Mouse (Mus musculus): ENCODE measurements around the gene F930015N05Rik.

Gene F930015N05Rik

GRCm38 (mm10) chr11:64436412-64436727 lies at the start of gene F930015N05Rik:
Gene F930015N05Rik, minus strand, starts transcription at chr11:64436653.
- no peak for DNase-seq (ENCODE audit: extremely low read depth, low read depth, low spot score)

GRCm38 (mm10) chr11:64481445-64481844 lies 45.0 kb upstream of the F930015N05Rik start:
- DNase-seq (ENCODE audit: extremely low read depth, low read depth, low spot score) = no peak

- DNase-seq (ENCODE audit: extremely low read depth, low read depth, low spot score) = no peak
These were observed 37.2 kb upstream of the F930015N05Rik start for GRCm38 (mm10) chr11:64473679-64474078.

GRCm38 (mm10) chr11:64470689-64471088 lies 34.2 kb upstream of the F930015N05Rik start:
- no peak for DNase-seq (ENCODE audit: extremely low read depth, low read depth, low spot score)

GRCm38 (mm10) chr11:64468737-64469136 lies 32.3 kb upstream of the F930015N05Rik start:
- DNase-seq (ENCODE audit: extremely low read depth, low read depth, low spot score) = no peak

- DNase-seq (ENCODE audit: extremely low read depth, low read depth, low spot score) = no peak
These were observed 25.3 kb upstream of the F930015N05Rik start for GRCm38 (mm10) chr11:64461746-64462145.

- no peak for DNase-seq (ENCODE audit: extremely low read depth, low read depth, low spot score)
These were observed 12.3 kb upstream of the F930015N05Rik start for GRCm38 (mm10) chr11:64448586-64449315.

GRCm38 (mm10) chr11:64445227-64445626 lies 8.8 kb upstream of the F930015N05Rik start:
- no peak for DNase-seq (ENCODE audit: extremely low read depth, low read depth, low spot score)

- no peak for DNase-seq (ENCODE audit: extremely low read depth, low read depth, low spot score)
These were observed 6.2 kb upstream of the F930015N05Rik start for GRCm38 (mm10) chr11:64442701-64443100.

- no peak for DNase-seq (ENCODE audit: extremely low read depth, low read depth, low spot score)
These were observed 5.7 kb upstream of the F930015N05Rik start for GRCm38 (mm10) chr11:64442119-64442518.

GRCm38 (mm10) chr11:64438909-64439308 lies 2.5 kb upstream of the F930015N05Rik start:
- no peak for DNase-seq (ENCODE audit: extremely low read depth, low read depth, low spot score)

GRCm38 (mm10) chr11:64437721-64438120 lies 1.3 kb upstream of the F930015N05Rik start:
- DNase-seq (ENCODE audit: extremely low read depth, low read depth, low spot score) = no peak

GRCm38 (mm10) chr11:64436791-64437298 lies 392 bp upstream of the F930015N05Rik start:
- DNase-seq (ENCODE audit: extremely low read depth, low read depth, low spot score) = no peak

GRCm38 (mm10) chr11:64435546-64436411 lies 674 bp downstream of the F930015N05Rik start:
- no peak for DNase-seq (ENCODE audit: extremely low read depth, low read depth, low spot score)

- no peak for DNase-seq (ENCODE audit: extremely low read depth, low read depth, low spot score)
These were observed 1.6 kb downstream of the F930015N05Rik start, which contains the start of gene Hs3st3a1 for GRCm38 (mm10) chr11:64434611-64435545. Gene Hs3st3a1, plus strand, starts transcription at chr11:64435332.

- no peak for DNase-seq (ENCODE audit: extremely low read depth, low read depth, low spot score)
These were observed 17.5 kb downstream of the F930015N05Rik start for GRCm38 (mm10) chr11:64418969-64419368.

GRCm38 (mm10) chr11:64400534-64401093 lies 35.8 kb downstream of the F930015N05Rik start:
- no peak for DNase-seq (ENCODE audit: extremely low read depth, low read depth, low spot score)

- no peak for DNase-seq (ENCODE audit: extremely low read depth, low read depth, low spot score)
These were observed 38.8 kb downstream of the F930015N05Rik start for GRCm38 (mm10) chr11:64397612-64398011.

GRCm38 (mm10) chr11:64396949-64397348 lies 39.5 kb downstream of the F930015N05Rik start:
- no peak for DNase-seq (ENCODE audit: extremely low read depth, low read depth, low spot score)

- DNase-seq (ENCODE audit: extremely low read depth, low read depth, low spot score) = no peak
These were observed 40.0 kb downstream of the F930015N05Rik start for GRCm38 (mm10) chr11:64396331-64396881.

Measured in fat pad, adult 2 months (tissue).